Mouse (Mus musculus): ENCODE data around the gene Lbx2. TPM values are rescaled to one million over a fixed set of nuclear protein-coding genes. Genes with fewer than 3 reads are reported as not detected.
A peak's percentile ranks its signal among the peaks of the same experiment; 100 is the strongest.

Gene Lbx2
- polyA plus RNA-seq, 3 experiments from 2014 or later, result not detected

DNA sequence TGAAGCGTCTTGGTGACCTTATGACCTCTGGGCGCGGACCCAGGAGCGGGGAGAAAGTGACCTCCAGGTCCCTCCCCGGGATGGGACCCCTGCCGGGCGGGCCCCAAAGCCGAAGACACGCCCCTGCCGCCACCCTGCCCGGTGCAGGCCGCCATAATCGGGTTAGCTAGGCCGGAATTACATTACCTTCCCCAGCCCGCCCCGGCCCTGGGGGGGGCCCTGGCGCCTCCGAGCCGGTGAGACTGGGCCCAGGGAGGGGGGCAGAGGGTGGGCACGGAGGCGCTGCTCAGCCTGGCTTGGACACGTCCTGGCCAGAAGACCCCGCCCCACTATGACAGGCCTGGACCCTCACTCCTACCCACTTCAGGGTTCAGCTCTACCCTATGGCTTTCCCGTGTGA, 14.9 kb upstream of the Lbx2 start:
- ATAC-seq, result no peak

DNA sequence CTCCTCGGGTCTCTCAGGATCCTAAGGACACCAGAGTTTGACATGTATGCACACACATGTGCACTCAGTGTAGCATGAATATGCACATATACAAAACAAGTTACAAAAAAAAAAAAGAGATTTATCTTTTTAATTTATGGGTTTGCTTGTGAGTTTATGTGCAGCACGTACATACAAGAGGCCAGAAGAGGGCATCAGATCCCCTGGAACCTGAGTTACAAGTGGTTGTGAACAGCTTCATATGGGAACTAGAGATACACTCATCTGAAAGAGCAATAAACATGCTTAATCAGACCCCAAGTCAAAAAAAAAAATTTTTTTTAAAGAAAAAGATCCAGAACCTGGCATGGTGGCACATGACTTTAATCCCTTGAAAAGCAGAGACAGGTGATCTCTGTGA, 11.2 kb upstream of the Lbx2 start:
- no peak for ATAC-seq

DNA sequence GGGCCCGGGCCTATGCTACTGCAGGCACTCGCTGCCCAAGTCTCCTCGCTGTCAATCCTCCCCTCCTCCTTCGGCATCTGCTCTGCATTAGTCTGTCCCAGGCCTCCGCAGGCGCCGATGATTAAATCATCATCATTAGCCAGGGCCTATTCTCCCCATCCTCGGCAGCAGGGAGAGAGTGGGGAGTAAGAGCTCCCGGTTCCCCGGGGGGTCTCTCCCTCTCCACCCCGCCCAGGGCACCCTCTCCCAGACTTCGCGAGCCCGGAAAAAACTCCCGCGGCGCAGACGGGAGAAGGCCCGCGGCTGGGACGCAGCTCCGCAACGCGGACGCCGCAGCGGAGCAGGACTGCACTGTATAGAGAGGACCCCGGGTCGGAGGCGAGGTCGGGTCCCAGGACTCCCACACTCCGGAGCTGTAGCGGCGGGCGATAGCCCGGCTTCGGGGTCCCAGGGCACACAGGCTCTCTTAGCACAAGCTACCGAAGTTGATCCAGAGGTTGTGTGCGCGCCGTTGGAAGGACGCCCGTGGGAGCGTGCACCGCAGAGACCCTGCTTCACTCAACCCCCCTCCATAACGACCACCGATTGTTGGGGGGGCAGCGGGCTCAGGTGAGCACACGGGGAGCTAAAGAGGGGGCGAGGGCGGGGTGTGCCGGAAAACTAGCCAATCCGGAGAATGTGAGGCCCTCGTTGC, 8.4 kb upstream of the Lbx2 start, which contains the start of gene Pcgf1:
TSS of gene Pcgf1 (plus strand) at position 240 of the 694 bp plus-strand sequence.
- peak; percentile 38 for ATAC-seq

DNA sequence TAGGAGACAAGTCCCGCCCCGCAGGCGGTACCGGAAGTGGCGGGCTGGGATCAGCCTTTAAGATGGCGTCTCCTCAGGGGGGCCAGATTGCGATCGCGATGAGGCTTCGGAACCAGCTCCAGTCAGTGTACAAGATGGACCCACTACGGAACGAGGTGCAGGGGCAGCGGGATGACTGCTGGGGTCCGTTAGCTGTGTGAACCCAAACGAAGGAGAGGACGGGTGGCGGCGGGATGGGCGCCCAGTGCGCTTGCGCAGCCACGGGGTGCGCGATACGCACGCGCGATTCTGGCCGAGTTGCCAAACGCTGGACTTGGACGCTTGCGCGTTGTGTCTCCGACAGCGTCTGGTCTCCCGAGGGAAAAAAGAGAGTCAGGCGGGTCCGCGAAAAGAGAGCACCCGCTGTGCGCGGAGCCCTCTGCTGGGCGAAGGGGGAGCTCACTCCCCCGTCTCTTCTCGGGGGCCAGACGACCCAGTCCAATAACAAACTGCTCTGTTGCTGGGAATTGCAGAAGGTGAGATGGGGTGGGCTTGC, 7.8 kb upstream of the Lbx2 start:
- peak; percentile 90 for ATAC-seq

DNA sequence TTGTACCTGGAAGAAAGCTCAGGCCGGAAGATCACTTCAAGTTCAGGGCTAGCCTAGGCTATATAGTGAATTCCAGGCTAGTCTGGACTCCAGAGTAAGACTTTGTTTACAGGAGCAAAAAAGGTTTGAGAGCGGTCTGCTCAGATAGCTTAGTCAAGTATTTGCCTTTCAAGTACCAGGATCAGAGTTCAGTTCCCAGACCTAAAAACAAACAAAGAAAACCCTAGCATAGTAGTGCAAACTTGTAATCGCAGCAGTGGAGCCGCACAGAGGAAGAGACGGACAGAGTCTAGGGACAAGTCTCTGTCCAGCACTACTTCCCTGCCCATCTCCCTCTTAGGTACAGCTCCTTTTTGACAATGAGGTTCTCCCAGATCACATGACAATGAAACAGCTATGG, 6.0 kb upstream of the Lbx2 start:
- ATAC-seq, result no peak

DNA sequence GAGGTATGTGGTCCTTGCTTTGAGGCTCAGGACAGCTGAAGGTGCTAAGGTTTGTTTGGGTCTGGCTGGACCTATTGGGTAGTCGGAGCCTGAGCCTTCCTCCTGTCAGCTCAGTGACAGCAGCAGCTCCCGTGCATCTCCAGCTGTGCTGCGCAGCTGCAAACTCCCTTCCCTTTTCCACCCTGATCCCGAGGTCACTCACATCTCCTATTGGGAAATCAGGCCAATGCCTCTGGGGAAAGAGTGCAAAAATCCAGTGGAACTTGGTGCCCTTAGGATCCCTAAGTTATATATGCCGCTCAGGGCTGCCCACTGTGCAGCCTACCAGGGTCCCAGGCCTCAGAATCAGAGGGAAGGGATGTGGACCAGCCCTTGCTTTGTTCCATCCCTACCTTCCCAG, 2.7 kb upstream of the Lbx2 start:
- no peak for ATAC-seq

DNA sequence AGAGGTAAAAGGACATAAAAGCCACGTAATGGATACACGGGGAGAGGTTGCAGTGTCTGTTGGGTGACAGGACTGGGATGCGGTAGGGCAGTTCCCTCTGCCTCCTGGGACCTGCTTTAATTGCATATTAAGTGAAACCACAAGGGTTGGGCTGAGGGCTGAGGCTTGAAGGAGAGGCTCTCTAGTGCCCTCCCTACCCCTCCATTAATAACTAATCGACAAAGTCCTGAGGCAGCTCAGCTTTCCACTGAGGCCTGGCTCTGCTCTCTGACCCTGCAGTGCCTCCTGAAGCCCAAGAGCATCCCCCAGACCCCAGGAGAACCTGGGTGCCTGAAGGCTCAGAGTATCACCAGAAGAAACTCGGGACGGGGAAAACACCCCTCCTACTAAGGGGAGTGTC, 1.7 kb upstream of the Lbx2 start:
- no peak for ATAC-seq

DNA sequence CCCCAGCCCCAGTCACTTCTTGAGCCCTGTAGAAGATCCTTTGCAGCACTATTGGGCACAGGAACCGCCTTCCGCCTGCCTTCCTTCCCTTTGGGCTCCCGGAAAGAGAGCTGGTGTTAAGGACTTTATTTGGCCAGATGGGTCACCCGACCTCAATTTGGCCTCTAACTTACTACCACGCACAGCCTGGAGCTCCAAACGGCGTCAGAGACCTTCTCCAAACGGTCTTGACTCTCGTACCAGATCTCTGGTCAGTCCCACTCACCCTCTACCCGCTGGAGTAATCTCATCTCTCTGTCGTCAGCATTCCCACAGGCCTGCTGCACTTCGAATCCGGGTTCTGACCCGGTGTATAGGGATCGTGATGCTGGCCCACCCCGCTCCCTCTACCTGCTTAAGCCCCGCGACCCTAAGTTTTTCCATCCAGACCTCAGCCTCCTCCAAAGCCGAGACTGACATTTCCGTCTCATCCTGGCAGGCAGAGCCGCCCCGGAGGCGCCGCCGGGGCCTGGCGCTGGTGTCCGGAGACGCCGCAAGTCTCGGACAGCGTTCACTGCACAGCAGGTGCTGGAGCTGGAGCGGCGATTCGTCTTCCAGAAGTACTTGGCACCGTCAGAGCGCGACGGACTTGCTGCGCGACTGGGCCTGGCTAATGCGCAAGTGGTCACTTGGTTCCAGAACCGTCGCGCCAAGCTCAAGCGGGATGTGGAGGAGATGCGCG, 1.2 kb downstream of the Lbx2 start:
- ATAC-seq, result peak; percentile 43

DNA sequence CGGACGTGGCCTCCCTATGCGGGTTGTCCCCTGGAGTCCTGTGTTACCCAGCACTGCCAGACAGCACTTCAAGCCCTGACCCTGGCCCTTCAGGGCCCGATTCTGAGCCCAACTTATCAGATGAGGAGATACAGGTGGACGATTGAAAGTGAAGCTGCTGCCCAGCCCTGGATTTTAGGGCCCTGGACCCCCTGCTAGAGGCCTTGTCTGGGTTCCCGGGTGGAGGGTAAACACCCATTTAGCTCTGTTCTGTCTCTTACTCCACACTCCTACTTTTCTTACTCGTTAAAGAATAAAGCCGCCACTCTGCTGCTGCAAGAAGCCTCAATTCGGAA, 1.7 kb downstream of the Lbx2 start:
- ATAC-seq, result no peak

DNA sequence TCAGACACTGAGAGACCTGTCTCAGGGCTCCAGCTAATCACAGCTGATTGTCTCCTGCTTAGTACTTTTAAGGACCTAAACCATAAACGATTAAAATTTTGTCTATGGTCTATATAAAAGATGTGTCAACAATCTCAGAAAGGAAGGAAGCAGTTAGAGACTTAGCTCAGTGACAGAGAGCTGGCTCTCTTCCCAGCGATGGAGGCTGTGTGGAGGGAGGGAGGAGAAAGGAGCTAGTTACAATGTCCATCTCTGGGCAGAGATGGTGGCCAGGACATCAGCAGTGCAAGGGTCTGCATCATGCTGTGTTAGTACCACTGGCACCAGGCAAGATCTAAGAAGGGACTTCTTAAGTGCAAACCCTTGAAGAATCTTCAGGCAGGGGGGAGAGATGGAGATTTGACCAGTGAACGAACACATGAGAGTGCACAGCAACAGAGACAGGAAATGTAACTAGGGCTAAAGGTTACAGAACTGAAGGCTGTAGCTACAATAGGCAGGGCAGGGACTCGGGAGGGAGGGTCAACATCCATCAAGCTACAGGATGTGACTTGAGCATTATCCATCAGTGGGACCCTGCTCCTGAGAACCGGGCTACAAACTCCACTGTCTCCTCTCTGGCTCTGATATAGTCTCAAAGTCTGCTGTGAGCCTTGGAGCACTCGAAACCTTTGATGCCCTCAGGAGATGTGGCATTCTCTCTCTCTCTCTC, 6.4 kb downstream of the Lbx2 start:
- no peak for ATAC-seq

DNA sequence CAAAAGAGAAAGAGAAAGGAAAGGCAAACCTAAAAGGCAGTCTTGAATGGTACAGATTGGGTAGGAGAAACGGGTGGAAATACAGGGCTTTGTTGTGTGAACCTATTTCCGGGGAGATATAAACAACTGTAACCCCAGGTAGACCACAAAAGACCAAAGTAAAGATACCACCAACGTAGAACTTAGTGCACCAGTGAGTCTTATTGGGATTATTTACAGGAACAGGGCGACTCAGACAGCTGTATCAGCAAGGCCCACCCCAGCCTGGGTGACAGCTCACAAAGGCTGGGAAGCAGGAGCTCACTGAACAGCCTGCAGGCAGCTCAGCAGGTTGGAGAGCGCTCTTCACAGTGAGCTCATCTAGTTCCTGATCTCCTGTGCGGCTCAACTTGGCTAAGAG, 9.8 kb downstream of the Lbx2 start:
- peak; percentile 98 for ATAC-seq

DNA sequence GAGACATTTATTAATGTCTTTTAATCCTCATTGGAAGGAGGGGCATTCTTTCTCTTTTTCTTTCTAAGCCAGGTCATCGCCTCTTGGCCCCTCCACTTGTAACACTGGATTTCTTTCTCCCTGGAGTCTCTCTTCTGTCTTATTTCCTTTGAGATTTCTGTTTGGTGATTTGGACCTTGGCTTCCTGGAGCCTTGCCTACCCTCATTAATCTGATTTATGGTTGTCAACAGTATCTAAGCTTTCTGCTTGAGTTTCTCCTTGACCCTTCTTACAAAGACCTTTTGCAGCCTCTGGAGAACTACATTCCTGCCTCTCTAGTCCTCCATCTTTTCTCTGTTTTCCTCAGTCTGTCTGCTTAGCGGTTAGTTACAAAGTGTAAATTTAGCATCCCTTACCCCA, 12.2 kb downstream of the Lbx2 start:
- no peak for ATAC-seq

DNA sequence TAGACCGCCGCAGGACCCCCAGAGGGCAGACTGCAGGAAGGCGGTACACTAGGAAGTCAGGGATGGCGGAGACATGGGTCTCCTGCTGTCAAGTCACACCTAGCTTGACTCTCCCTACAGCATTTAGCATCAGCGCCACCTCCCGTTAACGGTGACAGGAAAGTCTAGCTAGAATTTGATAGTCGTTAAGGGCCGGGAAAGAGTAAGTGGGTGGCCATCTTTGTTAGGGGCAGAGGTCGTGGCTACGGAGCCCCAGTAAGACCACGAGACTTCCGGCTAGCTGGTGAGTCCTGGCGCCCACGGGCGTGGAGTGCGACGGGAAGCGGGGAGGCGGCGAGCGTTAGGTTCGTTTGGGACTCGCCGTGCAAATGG, 15.1 kb downstream of the Lbx2 start, which contains the start of the genes Ccdc142 and Gm42688:
TSS of gene Ccdc142 (plus strand) at position 286 of the 372 bp plus-strand sequence.
TSS of gene Gm42688 (plus strand) at position 302 of the 372 bp plus-strand sequence.
- ATAC-seq, result peak; percentile 91

DNA sequence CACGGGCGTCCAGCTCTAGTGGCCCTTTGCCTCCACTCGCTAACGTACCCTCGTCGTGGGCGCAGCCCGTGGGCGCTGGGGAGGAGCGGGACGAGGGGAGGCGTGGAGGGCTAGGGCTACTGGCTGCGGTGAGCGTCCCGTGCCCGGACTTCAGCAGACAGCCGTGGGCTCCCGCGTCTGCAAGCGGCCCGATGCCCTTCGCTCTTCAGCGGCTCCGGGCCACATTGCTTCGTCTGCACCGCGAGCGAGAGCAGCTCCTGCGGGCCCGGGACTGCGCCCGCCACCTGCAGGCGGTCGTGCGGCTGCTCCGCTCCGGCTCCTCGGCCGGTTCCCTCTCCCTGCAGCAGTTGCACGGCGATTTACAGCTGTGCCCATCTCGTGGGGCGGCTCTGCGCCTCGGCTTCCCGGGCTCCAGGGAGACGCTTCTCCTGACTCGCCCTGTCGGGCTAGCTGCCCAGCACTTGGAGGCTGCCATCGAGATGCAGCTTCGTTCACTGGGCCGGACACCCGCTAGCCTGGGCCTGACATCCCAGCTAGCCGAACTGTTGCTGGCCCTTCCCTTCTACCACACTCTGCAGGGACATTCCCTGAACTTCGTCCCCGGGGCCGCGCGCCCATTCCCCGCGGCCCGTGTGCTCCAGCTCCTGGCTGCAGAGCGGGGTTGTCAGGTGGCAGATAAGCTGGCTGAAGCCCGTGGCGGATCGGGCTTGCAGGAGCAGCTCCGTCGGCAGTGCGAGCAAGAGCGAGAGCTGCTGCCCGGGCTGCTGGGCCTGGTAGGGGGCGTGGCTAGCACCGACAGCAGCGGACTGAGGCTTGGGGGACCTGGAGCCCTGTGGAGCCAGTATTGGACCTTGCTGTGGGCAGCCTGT, 15.8 kb downstream of the Lbx2 start:
- peak; percentile 75 for ATAC-seq

DNA sequence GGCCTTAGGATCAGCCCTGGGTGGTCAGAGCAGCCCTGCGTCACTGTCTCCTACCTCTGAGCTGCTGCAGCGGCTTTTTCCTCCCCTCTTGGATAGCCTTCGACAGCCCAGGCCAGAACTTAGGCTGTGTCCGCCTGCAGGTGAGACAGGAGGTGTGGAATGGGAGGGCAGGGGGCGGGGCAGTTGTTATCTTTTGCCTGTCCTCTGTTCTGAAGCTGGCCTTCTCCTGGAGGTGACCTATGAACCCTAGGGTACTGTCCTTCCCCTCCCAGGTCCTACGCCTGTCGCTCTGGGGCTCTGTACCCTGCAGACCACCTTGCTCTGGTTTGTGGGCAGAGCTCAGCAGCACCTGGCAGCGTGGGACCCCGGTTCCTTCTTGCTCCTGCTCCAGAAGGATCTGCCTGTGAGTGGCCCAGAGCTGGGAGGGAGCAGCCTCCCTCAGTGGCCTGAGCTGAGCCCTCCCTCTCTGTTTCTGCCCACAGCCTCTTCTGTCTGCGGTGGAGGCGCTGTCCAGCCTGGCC, 17.0 kb downstream of the Lbx2 start:
- no peak for ATAC-seq

DNA sequence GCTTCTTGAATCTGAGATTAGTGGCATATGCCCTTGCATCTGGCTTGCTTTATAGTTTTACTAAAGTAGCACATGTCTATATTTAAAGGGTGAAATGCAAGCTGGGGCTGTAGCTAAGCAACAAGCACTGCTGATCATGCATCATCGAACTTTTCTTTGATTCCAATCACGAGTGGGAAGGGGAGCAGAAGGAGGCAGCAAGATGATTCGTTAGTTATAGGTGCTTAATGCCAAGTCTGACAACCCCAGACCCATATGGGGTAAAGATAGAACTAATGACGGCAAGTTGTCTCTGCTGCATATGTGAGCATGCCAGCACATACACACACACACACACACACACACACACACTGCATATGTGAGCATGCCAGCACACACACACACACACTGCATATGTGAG, 18.0 kb downstream of the Lbx2 start:
- ATAC-seq, result no peak

DNA sequence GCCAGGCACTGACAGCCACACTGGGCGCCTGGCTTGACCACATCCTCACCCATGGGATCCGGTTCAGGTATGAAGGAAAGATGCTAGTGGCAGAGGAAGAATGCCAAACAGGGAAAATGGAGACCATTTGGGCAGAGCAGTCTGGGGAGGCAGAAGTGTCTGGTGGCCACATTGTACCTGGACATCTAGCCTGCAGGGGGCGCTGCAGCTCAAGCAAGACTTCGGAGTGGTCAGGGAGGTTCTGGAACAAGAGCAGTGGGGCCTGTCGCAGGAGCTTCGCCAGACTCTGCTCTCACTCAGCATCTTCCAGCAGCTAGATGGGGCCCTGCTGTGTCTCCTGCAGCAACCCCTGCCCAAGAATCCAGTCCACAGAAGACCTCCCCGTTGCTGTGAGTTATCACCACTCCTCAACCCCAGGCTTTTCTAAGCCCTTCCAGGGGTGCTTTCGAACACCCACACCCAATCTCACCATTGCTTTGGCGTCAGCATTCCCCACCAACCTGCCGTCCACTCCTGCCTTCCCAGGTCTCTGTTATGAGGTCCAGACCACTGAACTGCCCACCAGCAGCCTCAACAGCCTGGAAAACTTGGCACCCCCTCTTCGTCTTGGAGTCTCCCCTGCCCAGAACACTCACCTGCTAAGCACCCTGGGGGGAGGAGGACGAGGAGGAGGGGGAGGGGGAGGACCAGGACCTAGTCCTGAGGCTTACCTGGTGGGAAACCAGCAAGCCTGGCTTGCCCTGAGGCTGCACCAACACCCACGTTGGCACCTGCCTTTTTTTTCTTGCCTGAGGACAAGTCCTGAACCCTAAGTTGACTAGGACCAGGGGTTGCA, 21.6 kb downstream of the Lbx2 start:
- peak; percentile 53 for ATAC-seq

DNA sequence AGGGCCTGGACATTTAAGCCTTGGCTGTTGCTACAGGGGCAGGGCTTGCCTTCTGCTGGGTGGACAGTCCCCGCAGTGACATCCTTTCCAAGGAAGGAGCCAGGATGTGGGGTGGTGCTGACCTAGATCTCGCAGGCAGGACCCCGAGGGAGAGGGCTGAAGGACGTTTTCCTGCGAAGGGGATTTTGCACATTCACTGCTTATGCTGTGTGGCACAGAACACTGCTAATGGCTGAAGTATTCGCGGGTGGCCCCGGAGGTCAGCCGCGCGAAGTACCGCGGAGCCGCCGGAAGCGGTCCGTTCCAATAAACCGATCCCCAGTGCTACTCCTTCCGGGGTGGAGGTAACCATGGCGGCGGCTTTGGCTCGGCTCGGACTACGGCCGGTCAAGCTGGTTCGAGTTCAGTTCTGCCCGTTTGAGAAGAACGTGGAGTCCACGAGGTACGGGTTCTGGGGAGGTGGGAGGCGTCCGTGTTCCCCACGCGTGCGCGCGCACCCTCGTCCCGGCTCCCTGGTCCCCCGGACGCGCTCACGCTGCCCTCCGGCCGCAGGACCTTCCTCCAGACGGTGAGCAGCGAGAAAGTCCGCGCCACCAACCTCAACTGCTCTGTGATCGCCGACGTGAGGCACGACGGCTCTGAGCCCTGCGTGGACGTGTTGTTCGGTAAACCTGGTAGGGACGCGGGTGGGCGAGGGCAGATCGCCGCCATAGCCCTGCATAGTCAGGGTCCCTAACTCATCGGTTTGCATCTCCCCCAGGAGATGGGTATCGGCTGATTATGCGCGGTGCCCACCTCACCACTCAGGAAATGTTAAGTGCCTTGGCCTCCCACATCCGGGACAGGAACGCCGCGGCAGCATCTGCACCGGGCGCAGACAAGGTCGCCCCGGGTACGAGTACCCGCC, 22.8 kb downstream of the Lbx2 start, which contains the start of gene Mrpl53:
TSS of gene Mrpl53 (plus strand) at position 279 of the 907 bp plus-strand sequence.
- ATAC-seq, result peak; percentile 75

DNA sequence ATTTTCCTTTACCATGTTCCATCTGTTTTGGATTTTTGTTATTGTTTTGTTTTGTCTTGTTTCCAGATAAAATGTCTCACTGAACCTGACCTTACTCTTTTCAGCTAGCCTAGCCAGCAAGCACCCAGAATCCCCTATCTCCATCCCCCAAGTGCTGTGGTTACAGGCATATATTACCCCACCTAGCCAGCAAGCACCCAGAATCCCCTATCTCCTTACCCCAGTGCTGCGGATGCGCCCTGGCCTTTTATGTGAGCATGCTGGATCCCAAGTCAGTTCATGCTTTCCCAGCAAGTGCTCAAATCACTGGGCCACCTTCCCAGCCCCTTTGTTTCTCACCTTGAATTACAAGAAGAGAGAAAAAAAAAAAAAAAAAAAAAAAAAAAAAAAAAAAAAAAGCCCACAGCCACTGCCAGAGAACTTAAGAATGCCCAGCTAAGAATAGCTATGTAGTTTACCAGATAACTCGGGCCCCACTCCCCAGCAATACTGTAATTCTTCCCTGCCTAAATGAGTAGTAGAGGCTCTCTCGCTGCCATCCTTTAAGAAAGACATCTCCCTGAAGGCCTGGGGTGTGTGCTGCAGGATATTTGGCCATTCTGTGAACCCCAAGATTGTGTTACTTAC, 25.5 kb downstream of the Lbx2 start:
- ATAC-seq, result no peak
